Mouse (Mus musculus): ENCODE data around the gene Ldha.
"Not testable (repeated sequence)": the region's sequence is repeated elsewhere in the genome, so short reads cannot be mapped to it uniquely, and the experiment has no call there.

GRCm38 (mm10) chr7:46820876-46821632 lies 20.2 kb upstream of the Ldha start:
- TF ChIP-seq CTCF (IDR thresholded peaks at IDR 0.05); POLR2A (IDR thresholded peaks at IDR 0.05; ENCODE audit: insufficient read depth, low read depth, low read length); EP300 (IDR thresholded peaks at IDR 0.05; ENCODE audit: insufficient read depth, low read depth, low read length): not testable (repeated sequence)

All from heart, adult 2 months (tissue).